18 mouse cellular contexts compared by ENCODE assay signal in genomic region chr16:22625987-22626386, GRCm38 (mm10). TPM values are rescaled to one million over a fixed set of nuclear protein-coding genes. Genes with fewer than 3 reads are reported as not detected.
DNase-seq lines count a peak whose midpoint lies in the region; ATAC-seq lines count a peak whose summit lies in the region.
"Had no signal": no experiment of that assay in that cellular context is flagged by ENCODE, and none has a peak within 500 bp of the region (broad histone marks: within the 10 kb centered on the region; RNA-seq: fewer than 3 reads in every experiment).

No protein-coding gene starts in this region.

- peak; percentile 9 for DNase-seq in A20 (ENCODE audit: low read depth, low spot score)
- no peak for DNase-seq in ovary, postnatal 36 days (ENCODE audit: low spot score)
- DNase-seq in frontal cortex, postnatal 10 days (ENCODE audit: low spot score in 2 of 2) = no peak
- DNase-seq in cerebellum, adult 9-10 months = no peak
- DNase-seq: adrenal gland, adult 8-10 months; adrenal gland, postnatal 14 days; adrenal gland, postnatal 36 days; cerebellum, adult 11-12 months; cerebellum, adult 8-10 months; cerebellum, postnatal 10 days; embryo, embryonic 11 days had no signal

- peak; percentile 47; the same call in 1 of the 2 replicates for ATAC-seq in common myeloid progenitor, adult 5-6 weeks (replicated peaks; ENCODE audit: low read depth, poor library complexity, severe bottlenecking)
- ATAC-seq in hematopoietic stem cell, adult 5-6 weeks (replicated peaks in 1 of 2; ENCODE audit: insufficient read depth in 1 of 2, low FRiP score in 2 of 2, low TSS enrichment in 1 of 2, low read depth in 1 of 2, poor library complexity in 2 of 2, severe bottlenecking in 2 of 2) = peak; percentile 35 to 65; a peak in 3 of 4 replicates
- peak; percentile 45; the same call in 1 of the 2 replicates for ATAC-seq in megakaryocyte progenitor cell, adult 5-6 weeks (replicated peaks; ENCODE audit: poor library complexity)
- ATAC-seq: activated CD4-positive, CD25-positive, alpha-beta regulatory T cell, adult 4 months; forebrain, embryonic 14.5 days; forebrain, embryonic 16.5 days; Patski had no signal

RNA-seq across cellular contexts. Expression of gene Dgkg, which starts 31.0 kb away (rescaled TPM):
- 5.6 and 5.8 TPM in 2 replicates for total RNA-seq in common myeloid progenitor, adult 5-6 weeks (2017)
- total RNA-seq in hematopoietic stem cell, adult 5-6 weeks (2017) = 17.9 and 23.6 TPM in 2 replicates
- 13.5 and 18.8 TPM in 2 replicates for total RNA-seq in megakaryocyte progenitor cell, adult 5-6 weeks (2015)
- 13.9 and 14.0 TPM in 2 replicates for total RNA-seq in megakaryocyte progenitor cell, adult 5-6 weeks (2017)
